Mouse (Mus musculus): Measurements from ENCODE around the gene Rnf187.
A peak's percentile ranks its signal among the peaks of the same experiment; 100 is the strongest.
"Not testable (repeated sequence)": the region's sequence is repeated elsewhere in the genome, so short reads cannot be mapped to it uniquely, and the experiment has no call there.

The Rnf187 gene

GRCm38 (mm10) chr11:58965001-58965760 lies 26.5 kb upstream of the Rnf187 start:
- DNase-seq: no peak

- no peak for DNase-seq
Observed at GRCm38 (mm10) chr11:58964216-58964615, 25.5 kb upstream of the Rnf187 start.

GRCm38 (mm10) chr11:58963543-58963942 lies 24.8 kb upstream of the Rnf187 start:
- DNase-seq: peak; percentile 63 to 81

GRCm38 (mm10) chr11:58961364-58962177 lies 22.9 kb upstream of the Rnf187 start:
- peak; percentile 27 to 53 for DNase-seq

GRCm38 (mm10) chr11:58959921-58960465 lies 21.3 kb upstream of the Rnf187 start:
- peak; percentile 87 to 88 for DNase-seq

GRCm38 (mm10) chr11:58959186-58959825 lies 20.6 kb upstream of the Rnf187 start:
- DNase-seq: no peak

- DNase-seq: no peak
Observed at GRCm38 (mm10) chr11:58958536-58958935, 19.8 kb upstream of the Rnf187 start.

GRCm38 (mm10) chr11:58957226-58957914 lies 18.7 kb upstream of the Rnf187 start:
- peak; percentile 41 to 43 for DNase-seq

GRCm38 (mm10) chr11:58955868-58956257 lies 17.1 kb upstream of the Rnf187 start:
- no peak for DNase-seq

- DNase-seq: peak; percentile 42 to 56
Observed at GRCm38 (mm10) chr11:58955143-58955867, 16.6 kb upstream of the Rnf187 start.

- DNase-seq: peak; percentile 91 to 96
Observed at GRCm38 (mm10) chr11:58954420-58955142, 15.9 kb upstream of the Rnf187 start, which contains the start of the genes Hist3h2a and Trim17. Gene Hist3h2a, plus strand, starts transcription at chr11:58954685. Gene Trim17, plus strand, starts transcription at chr11:58954685.

GRCm38 (mm10) chr11:58954170-58954419 lies 15.4 kb upstream of the Rnf187 start:
- DNase-seq: not testable (repeated sequence)

- DNase-seq: peak; percentile 67 to 72
Observed at GRCm38 (mm10) chr11:58953351-58954169, 14.8 kb upstream of the Rnf187 start.

GRCm38 (mm10) chr11:58951210-58951609 lies 12.5 kb upstream of the Rnf187 start:
- DNase-seq: no peak

GRCm38 (mm10) chr11:58949480-58950431 lies 11.0 kb upstream of the Rnf187 start:
- DNase-seq: peak; percentile 82 to 86

GRCm38 (mm10) chr11:58948542-58949479 lies 10.1 kb upstream of the Rnf187 start, which contains the start of gene Hist3h2ba:
Gene Hist3h2ba, plus strand, starts transcription at chr11:58948920.
- DNase-seq: peak; percentile 85 to 90

- peak; percentile 81 to 84 for DNase-seq
Observed at GRCm38 (mm10) chr11:58947798-58948528, 9.2 kb upstream of the Rnf187 start.

Data from cerebellum, postnatal 14 days (tissue).